Mouse (Mus musculus) brown adipose tissue, adult 24 weeks (tissue): ENCODE measurements around the gene Arhgap24. TPM values are rescaled to one million over a fixed set of nuclear protein-coding genes. Genes with fewer than 3 reads are reported as not detected.
A peak's percentile ranks its signal among the peaks of the same experiment; 100 is the strongest.

Experiments
- H3K27ac ChIP-seq: fragments of 200-500 bp; replicated peaks from 2 replicates; pipeline ENCODE4 v1.5.1; 2012; ENCODE audit warnings: low read depth, mild to moderate bottlenecking, low read length
- H3K4me1 ChIP-seq: fragments of 200-500 bp; 2 replicates; pipeline ENCODE4 v1.6.1; 2012; ENCODE audit warnings: low read length, mixed read lengths; ENCODE audit not compliant: control insufficient read depth, insufficient read depth, insufficient read length
- H3K4me3 ChIP-seq: fragments of 200-500 bp; 2 replicates; pipeline ENCODE4 v1.5.1; 2012; ENCODE audit warnings: low read depth, mild to moderate bottlenecking, low read length, moderate library complexity; ENCODE audit not compliant: insufficient read depth
- polyA plus RNA-seq: library from polyadenylated mRNA; stranded (reverse); fragments of >200 nt; gene quantifications from 2 replicates; pipeline ENCODE4 v1.2.4, GENCODE M21; 2012; ENCODE audit not compliant: missing spikeins, insufficient read depth, insufficient read length

Arhgap24 gene
- 26.8 and 28.3 TPM in 2 replicates for polyA plus RNA-seq

GRCm38 (mm10) chr5:102481215-102482211 is at the start of gene Arhgap24:
Arhgap24 (plus strand) TSS chr5:102481391.
- Histone ChIP-seq H3K27ac (peak within 1 kb of the TSS; percentile 62), H3K4me1 (peaks cover 3% of the 10 kb centered on the region; the same call in 1 of the 2 replicates), H3K4me3 (peak within 1 kb of the TSS; percentile 72)

GRCm38 (mm10) chr5:102434182-102434581 is 47.0 kb upstream of the Arhgap24 start:
- H3K27ac ChIP-seq = no peak overlapping the region

GRCm38 (mm10) chr5:102436581-102436980 is 44.6 kb upstream of the Arhgap24 start:
- no peak overlapping the region for H3K27ac ChIP-seq

More at GRCm38 (mm10) chr5:102434182-102434581, 47.0 kb upstream of the Arhgap24 start:
- Histone ChIP-seq H3K4me3 (no peak overlapping the region), H3K4me1 (no peaks in the 10 kb centered on the region)

GRCm38 (mm10) chr5:102439119-102439877 is 41.9 kb upstream of the Arhgap24 start:
- H3K4me1 ChIP-seq = no peaks in the 10 kb centered on the region
- no peak overlapping the region for H3K27ac ChIP-seq
- no peak overlapping the region for H3K4me3 ChIP-seq

More at GRCm38 (mm10) chr5:102436581-102436980, 44.6 kb upstream of the Arhgap24 start:
- no peaks in the 10 kb centered on the region for H3K4me1 ChIP-seq
- H3K4me3 ChIP-seq = no peak overlapping the region

- Histone ChIP-seq H3K4me3 (no peak overlapping the region), H3K27ac (no peak overlapping the region), H3K4me1 (no peaks in the 10 kb centered on the region)
Measured at GRCm38 (mm10) chr5:102447436-102447835, 33.8 kb upstream of the Arhgap24 start.

GRCm38 (mm10) chr5:102450897-102451296 is 30.3 kb upstream of the Arhgap24 start:
- Histone ChIP-seq H3K4me3 (no peak overlapping the region), H3K4me1 (no peaks in the 10 kb centered on the region), H3K27ac (no peak overlapping the region)

GRCm38 (mm10) chr5:102452079-102452797 is 29.0 kb upstream of the Arhgap24 start:
- H3K27ac ChIP-seq = no peak overlapping the region
- H3K4me3 ChIP-seq = no peak overlapping the region
- H3K4me1 ChIP-seq = no peaks in the 10 kb centered on the region

GRCm38 (mm10) chr5:102453324-102453723 is 27.9 kb upstream of the Arhgap24 start:
- H3K27ac ChIP-seq = no peak overlapping the region
- no peak overlapping the region for H3K4me3 ChIP-seq
- H3K4me1 ChIP-seq = no peaks in the 10 kb centered on the region

GRCm38 (mm10) chr5:102455247-102455646 is 25.9 kb upstream of the Arhgap24 start:
- Histone ChIP-seq H3K4me1 (no peaks in the 10 kb centered on the region), H3K27ac (no peak overlapping the region), H3K4me3 (no peak overlapping the region)

GRCm38 (mm10) chr5:102460452-102461197 is 20.6 kb upstream of the Arhgap24 start:
- H3K4me1 ChIP-seq = no peaks in the 10 kb centered on the region
- no peak overlapping the region for H3K27ac ChIP-seq
- H3K4me3 ChIP-seq = no peak overlapping the region

- no peak overlapping the region for H3K27ac ChIP-seq
- H3K4me1 ChIP-seq = no peaks in the 10 kb centered on the region
- no peak overlapping the region for H3K4me3 ChIP-seq
Measured at GRCm38 (mm10) chr5:102462948-102463347, 18.2 kb upstream of the Arhgap24 start.

GRCm38 (mm10) chr5:102465372-102465771 is 15.8 kb upstream of the Arhgap24 start:
- Histone ChIP-seq H3K4me3 (no peak overlapping the region), H3K27ac (no peak overlapping the region)

GRCm38 (mm10) chr5:102468292-102468691 is 12.9 kb upstream of the Arhgap24 start:
- no peak overlapping the region for H3K27ac ChIP-seq
- no peak overlapping the region for H3K4me3 ChIP-seq
- H3K4me1 ChIP-seq = no peaks in the 10 kb centered on the region

More at GRCm38 (mm10) chr5:102465372-102465771, 15.8 kb upstream of the Arhgap24 start:
- H3K4me1 ChIP-seq = no peaks in the 10 kb centered on the region

GRCm38 (mm10) chr5:102470284-102470683 is 10.9 kb upstream of the Arhgap24 start:
- peaks cover 2% of the 10 kb centered on the region; the same call in 1 of the 2 replicates for H3K4me1 ChIP-seq
- H3K27ac ChIP-seq = no peak overlapping the region

More at GRCm38 (mm10) chr5:102470284-102470683, 10.9 kb upstream of the Arhgap24 start:
- no peak overlapping the region for H3K4me3 ChIP-seq
